Mouse (Mus musculus) gastrocnemius, adult 2 months (tissue): ENCODE data around the gene Gm5800. TPM values are rescaled to one million over a fixed set of nuclear protein-coding genes. Genes with fewer than 3 reads are reported as not detected.
"Not testable (repeated sequence)": the region's sequence is repeated elsewhere in the genome, so short reads cannot be mapped to it uniquely, and the experiment has no call there.

ENCODE experiments used
- DNase-seq: peaks from one replicate; pipeline ENCODE4 v3.0.0; 2022
- H3K27ac ChIP-seq: fragments of 200-600 bp; 2 replicates; pipeline ENCODE4 v1.8.1; 2022; ENCODE audit warnings: mild to moderate bottlenecking
- H3K4me3 ChIP-seq: fragments of 200-600 bp; 2 replicates; pipeline ENCODE4 v1.8.1; 2022; ENCODE audit warnings: mild to moderate bottlenecking, moderate library complexity
- CTCF ChIP-seq: fragments of 200-600 bp; IDR thresholded peaks from 2 replicates; pipeline ENCODE4 v1.8.1; 2022; ENCODE audit warnings: antibody characterized with exemption, mild to moderate bottlenecking, moderate library complexity
- intact Hi-C: fragments of 180-260 bp; cut with DNase I; formaldehyde crosslinking; loops from one replicate; pipeline ENCODE4 v1.15.1; 2025
- long read RNA-seq, 2 experiments: library from polyadenylated mRNA; stranded (forward); transcript quantifications; one replicate each; pipeline ENCODE4 v2.0.0; 2021
- total RNA-seq, 2 experiments: library from RNA; stranded (reverse); gene quantifications; 2 replicates each; pipeline ENCODE4 v1.2.3; 2021

Gm5800 gene
- total RNA-seq, result not detected
- long read RNA-seq, experiment 1, result 0 reads
- long read RNA-seq, experiment 2, result 0 reads

DNA sequence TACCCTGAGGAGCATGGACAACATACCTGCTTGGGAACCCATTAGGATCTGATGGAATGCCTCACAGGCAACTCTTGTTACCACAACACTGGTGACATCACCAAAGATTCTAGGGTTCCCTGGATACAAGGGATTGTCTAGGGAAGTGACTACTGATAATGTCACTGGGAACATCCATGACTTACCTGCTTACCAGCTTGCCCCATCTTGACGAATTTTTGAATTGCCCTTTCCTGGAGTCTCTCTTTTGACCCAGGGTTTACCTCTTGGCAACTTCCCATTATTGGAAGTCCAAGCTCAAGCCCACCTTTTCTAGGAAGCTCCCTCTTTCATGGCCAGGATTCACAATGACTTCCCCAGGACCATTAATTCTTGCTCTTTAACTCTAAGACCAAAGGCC is at the start of gene Gm5800:
Gene Gm5800 (minus strand): TSS at position 101 of the 400 bp plus-strand sequence.
- Histone ChIP-seq H3K27ac (no peak within 1 kb of the TSS), H3K4me3 (no peak within 1 kb of the TSS)
- no peak for TF ChIP-seq CTCF
- intact Hi-C loops, result no loop called here
- DNase-seq, result no peak

DNA sequence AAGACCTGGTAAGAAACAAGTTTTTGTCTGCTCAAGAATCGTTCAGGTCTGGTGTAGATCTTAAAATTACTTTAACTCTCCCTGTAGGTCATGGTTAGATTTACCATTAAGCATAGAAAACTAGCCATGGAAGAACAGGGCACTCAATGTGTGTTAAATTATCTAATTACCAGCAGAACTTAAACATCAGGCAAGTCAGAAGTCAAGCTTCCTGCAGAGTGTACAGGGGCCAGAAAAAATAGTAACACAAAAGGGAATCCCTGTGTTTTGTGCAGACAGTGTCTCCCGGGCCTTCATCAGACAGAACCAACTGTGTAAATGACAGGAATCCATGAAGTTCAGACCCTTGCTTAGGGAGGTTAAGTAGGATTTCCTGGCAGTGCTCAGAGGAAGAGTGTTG is 39.0 kb upstream of the Gm5800 start:
- H3K27ac ChIP-seq, result no peak overlapping the region
- no peak for TF ChIP-seq CTCF
- intact Hi-C loops, result no loop called here
- no peak for DNase-seq
- H3K4me3 ChIP-seq, result no peak overlapping the region

DNA sequence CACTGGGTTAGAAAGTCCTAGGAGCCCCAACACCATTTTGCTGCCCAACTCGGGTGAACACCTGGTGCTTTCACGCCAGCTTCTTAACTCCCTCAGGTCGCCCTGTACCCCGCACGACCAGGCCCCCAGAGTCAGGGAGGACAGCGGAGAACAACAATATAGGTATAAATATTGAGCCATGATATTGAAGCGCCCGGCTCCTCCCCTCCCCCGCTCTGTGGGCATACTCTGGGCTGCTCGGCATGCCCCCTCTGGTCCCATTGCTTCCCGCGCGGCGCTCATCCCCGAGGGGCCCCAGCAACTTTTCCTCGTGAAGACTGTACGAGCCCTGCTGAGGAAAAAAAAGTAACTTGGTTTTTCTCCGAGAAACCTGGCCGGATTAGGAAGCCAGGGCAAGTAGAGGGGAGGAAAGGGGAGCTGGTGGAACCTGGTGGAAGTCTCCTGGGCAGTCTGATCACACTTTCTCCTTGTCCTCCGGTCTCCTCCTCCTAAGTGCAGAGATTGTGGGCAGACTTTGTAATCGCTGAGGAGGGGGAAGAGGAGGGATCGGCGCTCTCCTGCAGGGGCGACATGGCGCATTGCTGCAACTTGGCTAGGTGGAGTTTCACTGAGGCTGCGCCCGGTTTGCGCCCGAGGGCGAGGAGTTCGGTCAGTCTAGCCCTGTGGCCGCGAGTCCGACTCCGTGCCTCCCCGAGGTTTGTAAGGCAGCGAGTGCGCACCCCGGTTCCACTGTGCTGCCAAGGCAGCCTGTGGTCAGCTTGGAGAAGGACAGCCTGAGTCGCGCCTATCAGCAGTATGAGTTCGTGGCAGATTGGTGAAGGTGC is 23.6 kb upstream of the Gm5800 start:
- Histone ChIP-seq H3K4me3 (no peak overlapping the region), H3K27ac (no peak overlapping the region)
- no peak for TF ChIP-seq CTCF
- DNase-seq, result no peak
- intact Hi-C loops, result no loop called here

DNA sequence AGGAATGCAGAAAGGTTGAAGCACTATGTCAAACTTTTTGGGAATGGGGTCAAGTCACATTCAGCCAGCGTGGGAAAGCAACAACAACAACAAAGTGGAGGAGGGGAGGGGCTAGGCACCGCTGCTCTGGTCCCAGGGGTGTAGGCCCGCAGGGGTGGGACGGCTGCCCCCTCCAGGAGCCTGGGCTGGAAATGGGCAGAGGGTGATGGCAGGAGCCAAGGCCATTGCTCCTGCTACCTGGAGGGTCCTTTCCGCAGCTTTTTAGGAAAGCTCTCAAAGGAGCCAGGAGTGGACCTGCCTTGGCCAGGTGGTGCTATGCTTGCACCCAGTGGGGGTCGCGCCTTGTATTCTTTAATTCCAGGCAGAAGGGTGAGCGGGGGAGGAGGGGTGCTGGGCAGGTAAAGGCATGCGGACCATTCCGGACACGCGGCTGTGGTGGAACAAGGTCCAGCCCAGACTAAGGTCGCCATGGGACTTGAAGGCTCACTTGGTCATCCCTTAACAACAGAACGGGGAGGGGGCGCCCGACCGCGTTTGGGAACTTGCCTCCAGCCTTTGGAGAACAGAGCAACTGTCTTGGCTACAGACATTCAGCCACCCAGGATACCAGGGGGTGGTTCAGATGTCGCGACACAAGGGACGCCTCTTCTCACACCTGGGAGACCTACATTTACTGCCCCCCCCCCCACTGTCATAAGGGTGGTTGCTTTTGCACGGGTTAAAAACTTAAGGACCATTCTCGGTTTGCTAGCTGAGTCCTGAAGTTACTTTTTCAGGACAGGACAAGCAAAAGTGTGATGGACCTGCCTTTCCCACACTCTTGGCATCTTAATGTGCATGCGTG is 22.4 kb upstream of the Gm5800 start:
- intact Hi-C loops, result no loop called here
- Histone ChIP-seq H3K27ac (no peak overlapping the region), H3K4me3 (no peak overlapping the region)
- DNase-seq, result no peak
- no peak for TF ChIP-seq CTCF

DNA sequence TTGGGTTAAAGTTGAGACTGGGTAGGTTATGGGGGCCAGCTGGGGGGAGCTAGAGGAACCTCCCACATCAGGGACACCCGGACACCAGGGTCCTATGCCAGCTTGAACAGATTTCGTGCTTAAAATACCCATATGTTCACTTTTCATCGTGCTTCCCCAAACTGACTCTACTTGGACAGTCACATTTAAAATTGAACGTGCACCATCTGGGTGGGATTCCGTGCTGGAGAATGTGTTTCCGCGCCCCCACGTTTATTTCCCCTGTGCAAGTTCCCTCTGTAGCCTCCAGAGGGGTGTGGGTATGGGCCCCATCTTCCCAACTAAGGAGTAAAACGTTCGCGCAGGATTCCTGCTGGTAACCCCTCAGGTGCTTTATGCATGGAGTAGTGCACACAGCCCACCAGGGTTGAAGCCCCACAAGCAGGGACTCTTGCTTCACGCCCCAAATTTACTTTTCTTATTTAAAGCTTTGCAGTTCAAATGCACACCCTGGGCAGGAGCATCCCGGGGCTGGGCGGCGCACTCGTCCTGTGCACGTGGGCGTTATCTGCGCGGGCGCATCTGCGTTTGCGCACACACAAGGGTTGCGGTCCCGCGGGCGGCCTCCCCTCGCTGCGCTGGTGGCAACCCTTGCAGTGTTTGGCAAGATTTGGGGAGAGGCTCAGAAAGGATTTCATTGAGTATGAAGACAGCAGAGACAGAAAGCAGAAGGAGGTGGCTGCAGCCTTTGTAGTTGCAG is 21.6 kb upstream of the Gm5800 start:
- TF ChIP-seq CTCF, result no peak
- intact Hi-C loops, result no loop called here
- no peak overlapping the region for H3K4me3 ChIP-seq
- no peak for DNase-seq
- no peak overlapping the region for H3K27ac ChIP-seq

DNA sequence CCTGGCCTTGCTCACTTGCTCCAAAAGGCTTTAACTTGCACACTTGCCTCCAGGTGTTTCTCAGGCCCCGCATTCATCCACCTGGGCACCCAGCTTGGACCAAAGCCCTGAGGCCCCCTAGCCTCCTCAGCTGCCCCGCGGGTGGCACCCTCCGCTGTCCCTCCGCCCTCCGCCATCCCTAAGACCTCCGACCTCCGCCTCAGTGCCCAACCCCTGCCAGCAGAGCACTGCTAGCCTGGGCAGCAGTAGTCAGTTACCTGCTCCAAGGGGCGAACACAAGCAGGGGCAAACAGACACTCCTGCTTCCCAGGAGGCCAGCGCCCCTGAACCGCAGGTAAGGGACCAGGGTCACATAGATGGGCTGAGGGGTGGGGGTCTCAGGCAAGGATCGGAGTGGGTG is 21.0 kb upstream of the Gm5800 start:
- TF ChIP-seq CTCF, result no peak
- Histone ChIP-seq H3K27ac (no peak overlapping the region), H3K4me3 (no peak overlapping the region)
- intact Hi-C loops, result no loop called here
- no peak for DNase-seq

DNA sequence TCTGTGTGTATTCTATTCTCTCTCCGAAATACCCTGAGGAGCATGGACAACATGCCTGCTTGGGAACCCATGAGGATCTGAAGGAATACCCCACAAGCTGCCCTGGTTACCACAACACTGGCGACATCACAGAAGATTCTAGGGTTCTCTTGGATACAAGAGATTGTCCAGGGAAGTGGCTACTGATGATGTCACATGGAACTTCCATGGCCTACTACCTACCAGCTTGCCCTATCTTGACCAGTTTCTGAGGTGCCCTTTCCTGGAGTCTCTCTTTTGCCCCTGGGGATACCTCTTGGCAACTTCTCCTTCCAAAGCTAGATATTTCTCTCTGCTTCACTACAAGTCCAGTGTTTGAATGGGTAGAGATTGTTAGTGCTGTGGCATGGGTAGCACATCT is 21.6 kb downstream of the Gm5800 start, which contains the start of gene Gm17079:
Gene Gm17079 (minus strand): TSS at position 101 of the 400 bp plus-strand sequence.
- H3K4me3 ChIP-seq, DNase-seq, intact Hi-C loops, H3K27ac ChIP-seq: not testable (repeated sequence)

DNA sequence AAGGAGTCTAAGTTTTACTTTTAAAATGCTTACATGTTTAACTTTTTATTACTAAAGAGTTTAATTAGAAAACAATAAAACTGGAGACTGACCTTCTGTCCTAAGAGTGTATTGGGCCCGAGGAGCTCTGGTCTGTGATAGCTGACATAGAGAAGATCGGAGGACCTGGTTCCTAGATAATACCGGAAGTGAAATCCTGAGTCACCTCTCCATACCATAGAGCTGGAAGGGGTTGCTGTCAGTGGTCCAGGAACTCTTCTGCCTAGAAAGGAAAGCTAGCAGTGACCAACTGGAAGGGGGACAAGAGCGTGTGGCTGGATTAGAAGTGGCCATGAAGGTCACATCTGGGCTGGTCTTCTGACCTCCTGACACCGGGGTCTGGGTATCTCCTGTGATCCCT is 39.7 kb downstream of the Gm5800 start:
- no peak overlapping the region for H3K4me3 ChIP-seq
- no peak for DNase-seq
- intact Hi-C loops, result no loop called here
- no peak overlapping the region for H3K27ac ChIP-seq
- TF ChIP-seq CTCF, result no peak

Other genes with a start within 250 kb of the Gm5800 start
- gene Gm5622, start 164.4 kb downstream of the Gm5800 start, total RNA-seq, result not detected
- not detected for gene Gm17175, start 143.1 kb downstream of the Gm5800 start, total RNA-seq
- not detected for gene Gm17174, start 125.0 kb downstream of the Gm5800 start, total RNA-seq
- not detected for gene Gm17078, start 105.9 kb downstream of the Gm5800 start, total RNA-seq
- not detected for gene Gm4181, start 81.5 kb downstream of the Gm5800 start, total RNA-seq
- gene Gm17079, start 21.7 kb downstream of the Gm5800 start, total RNA-seq, result not detected
- not detected for gene Ang4, start 56.4 kb upstream of the Gm5800 start, total RNA-seq
- not detected for gene AY358078, start 82.9 kb upstream of the Gm5800 start, total RNA-seq
- gene Ear6, start 136.5 kb upstream of the Gm5800 start, total RNA-seq, result not detected
- 10 to 100 TPM; 11.5 to 12.9 TPM for gene Mettl17, start 167.7 kb upstream of the Gm5800 start, total RNA-seq
- gene Slc39a2, start 175.7 kb upstream of the Gm5800 start, total RNA-seq, result 1 to 10 TPM in 1 of 2 experiments, under 1 TPM in 1; 0.69 to 1.1 TPM
- 1,000 to 10,000 TPM; 1,660 to 1,958 TPM for gene Ndrg2, start 197.0 kb upstream of the Gm5800 start, total RNA-seq
- 1 to 10 TPM; 1.8 TPM for gene Tppp2, start 201.2 kb upstream of the Gm5800 start, total RNA-seq
- not detected for gene Rnase13, start 205.6 kb upstream of the Gm5800 start, total RNA-seq